Mouse (Mus musculus): ENCODE data around the gene Gid8. TPM values are rescaled to one million over a fixed set of nuclear protein-coding genes. Genes with fewer than 3 reads are reported as not detected.

Gid8 gene
- 53.4 and 57.1 TPM in 2 replicates for polyA plus RNA-seq (2014; fragmentation: Nextera tagmentation; extraction: Ambion mirVana)

DNA sequence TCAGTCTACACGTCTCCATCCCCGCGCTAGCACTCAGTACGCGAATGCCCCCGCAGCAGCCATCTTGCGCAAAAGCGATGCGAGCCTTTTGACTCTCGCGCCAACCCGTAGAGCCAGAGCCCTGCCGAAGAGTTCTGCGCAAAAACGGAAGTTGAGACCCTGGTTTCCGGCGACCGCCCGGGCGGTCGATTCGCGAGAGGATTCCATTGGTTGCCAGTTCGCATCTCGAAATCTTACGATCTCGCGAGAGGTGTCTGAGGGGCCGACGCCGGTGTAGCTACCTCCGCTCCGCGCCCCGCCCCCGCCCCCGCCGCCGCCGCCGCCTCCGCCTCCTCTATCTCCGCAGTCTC lies at the start of gene Gid8, which contains the start of gene Dido1:
Gene Gid8 (plus strand): TSS at position 195 of the 350 bp plus-strand sequence.
Gene Dido1 (minus strand): TSS at position 77 of the 350 bp plus-strand sequence.
- ATAC-seq (ENCODE audit: insufficient number of reproducible peaks, insufficient read depth, low FRiP score, low read depth), result peak; percentile 96
- H3K36me3 ChIP-seq (ENCODE audit: control insufficient read depth, insufficient read depth, low read length), result peaks cover 10% of the 10 kb centered on the region
- peak within 1 kb of the TSS; percentile 99 for H3K4me3 ChIP-seq (ENCODE audit: low read depth, low read length)
- WGBS, result under 1% methylated on average over 32 of the region's 43 CpGs
- H3K4me2 ChIP-seq (replicated peaks; ENCODE audit: low read depth, low read length), result peak within 1 kb of the TSS; percentile 81
- H3K9me3 ChIP-seq (ENCODE audit: control insufficient read depth, low read depth, low read length), result no peaks in the 10 kb centered on the region
- peak within 1 kb of the TSS; percentile 90 for H3K27ac ChIP-seq (ENCODE audit: low read length)
- no peaks in the 10 kb centered on the region for H3K27me3 ChIP-seq (ENCODE audit: control insufficient read depth, insufficient read depth, low read length)
- peaks cover 10% of the 10 kb centered on the region; the same call in 1 of the 2 replicates for H3K4me1 ChIP-seq (ENCODE audit: control insufficient read depth, insufficient read depth, low read length)
- H3K9ac ChIP-seq (replicated peaks; ENCODE audit: low read depth, low read length), result peak within 1 kb of the TSS; percentile 98

GRCm38 (mm10) chr2:180660521-180660920 lies 49.4 kb upstream of the Gid8 start:
- no peak overlapping the region for H3K9ac ChIP-seq (replicated peaks; ENCODE audit: low read depth, low read length)
- no peak for ATAC-seq (ENCODE audit: insufficient number of reproducible peaks, insufficient read depth, low FRiP score, low read depth)
- no peaks in the 10 kb centered on the region for H3K9me3 ChIP-seq (ENCODE audit: control insufficient read depth, low read depth, low read length)
- H3K4me1 ChIP-seq (ENCODE audit: control insufficient read depth, insufficient read depth, low read length), result no peaks in the 10 kb centered on the region
- H3K4me3 ChIP-seq (ENCODE audit: low read depth, low read length), result no peak overlapping the region
- H3K4me2 ChIP-seq (replicated peaks; ENCODE audit: low read depth, low read length), result no peak overlapping the region
- H3K36me3 ChIP-seq (ENCODE audit: control insufficient read depth, insufficient read depth, low read length), result peaks cover 21% of the 10 kb centered on the region
- WGBS, result 96% methylated on average over 5 of the region's 5 CpGs
- no peaks in the 10 kb centered on the region for H3K27me3 ChIP-seq (ENCODE audit: control insufficient read depth, insufficient read depth, low read length)
- H3K27ac ChIP-seq (ENCODE audit: low read length), result no peak overlapping the region

- WGBS, result 86% methylated on average over 4 of the region's 4 CpGs
- Histone ChIP-seq H3K27ac (ENCODE audit: low read length) (no peak overlapping the region), H3K36me3 (ENCODE audit: control insufficient read depth, insufficient read depth, low read length) (peaks cover 30% of the 10 kb centered on the region)
These were observed 47.9 kb upstream of the Gid8 start for GRCm38 (mm10) chr2:180662008-180662407.

GRCm38 (mm10) chr2:180676706-180677105 lies 33.2 kb upstream of the Gid8 start:
- Histone ChIP-seq H3K4me3 (ENCODE audit: low read depth, low read length) (no peak overlapping the region), H3K4me2 (replicated peaks; ENCODE audit: low read depth, low read length) (no peak overlapping the region), H3K4me1 (ENCODE audit: control insufficient read depth, insufficient read depth, low read length) (no peaks in the 10 kb centered on the region), H3K27ac (ENCODE audit: low read length) (no peak overlapping the region), H3K9ac (replicated peaks; ENCODE audit: low read depth, low read length) (no peak overlapping the region), H3K27me3 (ENCODE audit: control insufficient read depth, insufficient read depth, low read length) (no peaks in the 10 kb centered on the region), H3K9me3 (ENCODE audit: control insufficient read depth, low read depth, low read length) (no peaks in the 10 kb centered on the region), H3K36me3 (ENCODE audit: control insufficient read depth, insufficient read depth, low read length) (peaks cover 42% of the 10 kb centered on the region)
- 79% methylated on average over 2 of the region's 2 CpGs for WGBS
- no peak for ATAC-seq (ENCODE audit: insufficient number of reproducible peaks, insufficient read depth, low FRiP score, low read depth)

More at GRCm38 (mm10) chr2:180662008-180662407, 47.9 kb upstream of the Gid8 start:
- H3K9me3 ChIP-seq (ENCODE audit: control insufficient read depth, low read depth, low read length), result no peaks in the 10 kb centered on the region
- no peak for ATAC-seq (ENCODE audit: insufficient number of reproducible peaks, insufficient read depth, low FRiP score, low read depth)
- H3K4me2 ChIP-seq (replicated peaks; ENCODE audit: low read depth, low read length), result no peak overlapping the region
- no peaks in the 10 kb centered on the region for H3K27me3 ChIP-seq (ENCODE audit: control insufficient read depth, insufficient read depth, low read length)
- H3K4me1 ChIP-seq (ENCODE audit: control insufficient read depth, insufficient read depth, low read length), result no peaks in the 10 kb centered on the region
- H3K4me3 ChIP-seq (ENCODE audit: low read depth, low read length), result no peak overlapping the region
- no peak overlapping the region for H3K9ac ChIP-seq (replicated peaks; ENCODE audit: low read depth, low read length)

DNA sequence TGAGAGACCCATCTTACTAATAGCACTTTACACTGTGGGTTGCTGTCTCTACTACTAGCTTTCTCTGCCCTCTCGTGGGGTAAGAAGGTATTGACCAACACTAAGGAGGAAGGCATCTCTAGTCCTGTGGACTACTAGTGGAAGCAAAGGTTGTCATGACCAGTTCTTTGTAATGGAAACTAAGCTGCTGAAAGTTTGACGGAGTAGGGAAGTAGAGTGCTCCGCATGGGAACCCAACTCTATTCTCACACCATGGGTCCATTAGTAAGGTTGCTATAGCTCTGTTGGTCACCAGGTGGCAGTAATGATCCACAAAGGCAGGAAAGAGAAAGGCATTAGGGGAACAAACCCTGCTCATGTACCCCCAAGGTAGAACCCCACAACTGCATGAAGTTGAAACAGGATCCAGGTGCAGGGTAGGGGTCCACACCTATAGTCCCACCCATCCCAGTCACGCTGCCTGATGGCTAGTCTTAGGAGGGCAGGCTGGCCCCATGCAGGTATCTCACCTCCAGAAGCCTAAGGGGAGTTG lies 31.2 kb upstream of the Gid8 start:
- Histone ChIP-seq H3K4me2 (replicated peaks; ENCODE audit: low read depth, low read length) (no peak overlapping the region), H3K36me3 (ENCODE audit: control insufficient read depth, insufficient read depth, low read length) (peaks cover 44% of the 10 kb centered on the region), H3K4me1 (ENCODE audit: control insufficient read depth, insufficient read depth, low read length) (no peaks in the 10 kb centered on the region), H3K9ac (replicated peaks; ENCODE audit: low read depth, low read length) (no peak overlapping the region), H3K27ac (ENCODE audit: low read length) (no peak overlapping the region), H3K9me3 (ENCODE audit: control insufficient read depth, low read depth, low read length) (no peaks in the 10 kb centered on the region), H3K27me3 (ENCODE audit: control insufficient read depth, insufficient read depth, low read length) (no peaks in the 10 kb centered on the region), H3K4me3 (ENCODE audit: low read depth, low read length) (no peak overlapping the region)
- WGBS, result 23% methylated on average over 4 of the region's 4 CpGs
- ATAC-seq (ENCODE audit: insufficient number of reproducible peaks, insufficient read depth, low FRiP score, low read depth), result peak; percentile 61; the same call in 1 of the 2 replicates

GRCm38 (mm10) chr2:180681225-180681624 lies 28.7 kb upstream of the Gid8 start:
- no peak overlapping the region for H3K9ac ChIP-seq (replicated peaks; ENCODE audit: low read depth, low read length)
- H3K4me3 ChIP-seq (ENCODE audit: low read depth, low read length), result no peak overlapping the region
- no peaks in the 10 kb centered on the region for H3K27me3 ChIP-seq (ENCODE audit: control insufficient read depth, insufficient read depth, low read length)
- no peaks in the 10 kb centered on the region for H3K9me3 ChIP-seq (ENCODE audit: control insufficient read depth, low read depth, low read length)
- H3K4me2 ChIP-seq (replicated peaks; ENCODE audit: low read depth, low read length), result no peak overlapping the region
- peaks cover 56% of the 10 kb centered on the region for H3K36me3 ChIP-seq (ENCODE audit: control insufficient read depth, insufficient read depth, low read length)
- WGBS, result 69% methylated on average over 2 of the region's 2 CpGs
- H3K4me1 ChIP-seq (ENCODE audit: control insufficient read depth, insufficient read depth, low read length), result no peaks in the 10 kb centered on the region
- no peak for ATAC-seq (ENCODE audit: insufficient number of reproducible peaks, insufficient read depth, low FRiP score, low read depth)
- H3K27ac ChIP-seq (ENCODE audit: low read length), result no peak overlapping the region

- Histone ChIP-seq H3K9ac (replicated peaks; ENCODE audit: low read depth, low read length) (no peak overlapping the region), H3K27ac (ENCODE audit: low read length) (no peak overlapping the region), H3K4me3 (ENCODE audit: low read depth, low read length) (no peak overlapping the region), H3K9me3 (ENCODE audit: control insufficient read depth, low read depth, low read length) (no peaks in the 10 kb centered on the region), H3K27me3 (ENCODE audit: control insufficient read depth, insufficient read depth, low read length) (no peaks in the 10 kb centered on the region), H3K36me3 (ENCODE audit: control insufficient read depth, insufficient read depth, low read length) (peaks cover 77% of the 10 kb centered on the region), H3K4me1 (ENCODE audit: control insufficient read depth, insufficient read depth, low read length) (no peaks in the 10 kb centered on the region), H3K4me2 (replicated peaks; ENCODE audit: low read depth, low read length) (no peak overlapping the region)
- no peak for ATAC-seq (ENCODE audit: insufficient number of reproducible peaks, insufficient read depth, low FRiP score, low read depth)
- 86% methylated on average over 2 of the region's 2 CpGs for WGBS
These were observed 26.4 kb upstream of the Gid8 start for GRCm38 (mm10) chr2:180683524-180683923.

DNA sequence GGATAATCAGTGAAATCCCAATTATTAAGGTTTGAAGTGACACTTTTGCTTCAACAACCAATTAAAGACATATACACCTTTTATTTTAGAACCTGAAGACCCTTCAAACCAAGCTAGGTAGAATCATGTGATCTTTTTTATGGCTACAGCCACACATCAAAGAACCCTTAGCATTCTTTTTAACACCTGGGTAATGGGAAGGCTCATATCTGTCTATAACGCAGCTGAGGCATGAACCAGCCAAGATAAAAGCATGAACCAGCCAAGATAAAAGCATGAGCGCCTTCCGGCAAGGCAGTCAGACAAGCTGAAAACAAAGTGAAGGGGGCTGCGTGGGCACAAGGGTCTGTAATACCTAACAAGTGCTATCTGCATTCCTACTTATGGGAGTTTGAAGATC lies 25.9 kb upstream of the Gid8 start:
- ATAC-seq (ENCODE audit: insufficient number of reproducible peaks, insufficient read depth, low FRiP score, low read depth), result no peak
- Histone ChIP-seq H3K9ac (replicated peaks; ENCODE audit: low read depth, low read length) (no peak overlapping the region), H3K4me3 (ENCODE audit: low read depth, low read length) (no peak overlapping the region), H3K27ac (ENCODE audit: low read length) (no peak overlapping the region), H3K27me3 (ENCODE audit: control insufficient read depth, insufficient read depth, low read length) (no peaks in the 10 kb centered on the region), H3K4me2 (replicated peaks; ENCODE audit: low read depth, low read length) (no peak overlapping the region), H3K36me3 (ENCODE audit: control insufficient read depth, insufficient read depth, low read length) (peaks cover 82% of the 10 kb centered on the region), H3K4me1 (ENCODE audit: control insufficient read depth, insufficient read depth, low read length) (no peaks in the 10 kb centered on the region), H3K9me3 (ENCODE audit: control insufficient read depth, low read depth, low read length) (no peaks in the 10 kb centered on the region)
- 94% methylated on average over 4 of the region's 4 CpGs for WGBS

DNA sequence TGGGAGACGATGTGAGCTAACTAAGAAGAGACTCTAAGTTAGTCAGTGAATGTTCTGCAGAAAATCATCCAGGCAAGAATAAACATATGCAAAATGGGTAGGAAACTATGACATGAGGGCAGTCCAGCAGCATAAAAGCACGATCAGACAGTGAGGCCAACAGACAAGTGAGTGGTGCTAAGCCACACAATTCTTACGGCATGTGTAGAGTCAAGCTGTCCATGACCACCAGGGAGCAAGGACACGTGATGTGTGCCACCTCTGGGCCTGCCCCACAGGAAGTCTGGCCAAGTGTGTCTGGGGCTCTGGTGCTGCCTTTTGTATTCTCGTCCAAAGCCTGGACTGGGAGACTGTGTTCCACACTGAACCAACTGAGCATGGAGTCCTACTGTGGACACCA lies 20.1 kb upstream of the Gid8 start:
- Histone ChIP-seq H3K27ac (ENCODE audit: low read length) (no peak overlapping the region), H3K4me2 (replicated peaks; ENCODE audit: low read depth, low read length) (no peak overlapping the region), H3K4me3 (ENCODE audit: low read depth, low read length) (no peak overlapping the region), H3K9me3 (ENCODE audit: control insufficient read depth, low read depth, low read length) (no peaks in the 10 kb centered on the region), H3K27me3 (ENCODE audit: control insufficient read depth, insufficient read depth, low read length) (no peaks in the 10 kb centered on the region), H3K4me1 (ENCODE audit: control insufficient read depth, insufficient read depth, low read length) (0 out of 2 replicates have a peak, but pooled peaks cover 5% of the 10 kb centered on the region), H3K36me3 (ENCODE audit: control insufficient read depth, insufficient read depth, low read length) (peaks cover 55% of the 10 kb centered on the region), H3K9ac (replicated peaks; ENCODE audit: low read depth, low read length) (no peak overlapping the region)
- 88% methylated on average over 5 of the region's 5 CpGs for WGBS
- ATAC-seq (ENCODE audit: insufficient number of reproducible peaks, insufficient read depth, low FRiP score, low read depth), result no peak

Measured in stomach, embryonic 14.5 days (tissue).